Mouse (Mus musculus): ENCODE data around the gene Gstm6. TPM values are rescaled to one million over a fixed set of nuclear protein-coding genes. Genes with fewer than 3 reads are reported as not detected.
"Not testable (repeated sequence)": the region's sequence is repeated elsewhere in the genome, so short reads cannot be mapped to it uniquely, and the experiment has no call there.

Gene Gstm6
- polyA plus RNA-seq, 1 experiment: 4.3 TPM

GRCm38 (mm10) chr3:107964656-107965308, 21.2 kb upstream of the Gstm6 start:
- no peak for TF ChIP-seq POLR2A (IDR thresholded peaks at IDR 0.05; ENCODE audit: low read depth, low read length)
- TF ChIP-seq CTCF (conservative IDR thresholded peaks at IDR 0.05; ENCODE audit: insufficient read depth, insufficient read length, low read depth, low read length): no peak
- 73% methylated on average over 5 of the region's 5 CpGs for WGBS
- Histone ChIP-seq H3K27me3 (replicated peaks; ENCODE audit: control insufficient read depth, insufficient read depth, low read length) (no peaks in the 10 kb centered on the region), H3K36me3 (ENCODE audit: control insufficient read depth, insufficient read depth, low read length) (no peaks in the 10 kb centered on the region), H3K4me3 (ENCODE audit: insufficient read depth, low read depth, low read length) (no peak overlapping the region), H3K27ac (ENCODE audit: insufficient read depth, low read depth, low read length) (no peak overlapping the region), H3K4me1 (ENCODE audit: control insufficient read depth, insufficient read depth, low read length) (no peaks in the 10 kb centered on the region)
- DNase-seq: no peak

- no peaks in the 10 kb centered on the region for H3K4me1 ChIP-seq (ENCODE audit: control insufficient read depth, insufficient read depth, low read length)
- 99% methylated on average over 4 of the region's 4 CpGs for WGBS
- TF ChIP-seq CTCF (conservative IDR thresholded peaks at IDR 0.05; ENCODE audit: insufficient read depth, insufficient read length, low read depth, low read length) (no peak), POLR2A (IDR thresholded peaks at IDR 0.05; ENCODE audit: low read depth, low read length) (no peak)
- DNase-seq: no peak
- no peaks in the 10 kb centered on the region for H3K36me3 ChIP-seq (ENCODE audit: control insufficient read depth, insufficient read depth, low read length)
- no peaks in the 10 kb centered on the region for H3K27me3 ChIP-seq (replicated peaks; ENCODE audit: control insufficient read depth, insufficient read depth, low read length)
- no peak overlapping the region for H3K4me3 ChIP-seq (ENCODE audit: insufficient read depth, low read depth, low read length)
- H3K27ac ChIP-seq (ENCODE audit: insufficient read depth, low read depth, low read length): no peak overlapping the region
These were observed 20.5 kb upstream of the Gstm6 start for GRCm38 (mm10) chr3:107964026-107964425.

- not testable (repeated sequence) for H3K4me1 ChIP-seq (ENCODE audit: control insufficient read depth, insufficient read depth, low read length); H3K27ac ChIP-seq (ENCODE audit: insufficient read depth, low read depth, low read length); H3K27me3 ChIP-seq (replicated peaks; ENCODE audit: control insufficient read depth, insufficient read depth, low read length); H3K36me3 ChIP-seq (ENCODE audit: control insufficient read depth, insufficient read depth, low read length); DNase-seq; H3K4me3 ChIP-seq (ENCODE audit: insufficient read depth, low read depth, low read length)
- 89% methylated on average over 9 of the region's 9 CpGs for WGBS
These were observed 11.7 kb upstream of the Gstm6 start for GRCm38 (mm10) chr3:107955260-107955659.

- TF ChIP-seq POLR2A (IDR thresholded peaks at IDR 0.05; ENCODE audit: low read depth, low read length) (no peak), CTCF (conservative IDR thresholded peaks at IDR 0.05; ENCODE audit: insufficient read depth, insufficient read length, low read depth, low read length) (no peak)
- Histone ChIP-seq H3K4me3 (ENCODE audit: insufficient read depth, low read depth, low read length) (no peak overlapping the region), H3K27ac (ENCODE audit: insufficient read depth, low read depth, low read length) (no peak overlapping the region), H3K36me3 (ENCODE audit: control insufficient read depth, insufficient read depth, low read length) (no peaks in the 10 kb centered on the region), H3K4me1 (ENCODE audit: control insufficient read depth, insufficient read depth, low read length) (no peaks in the 10 kb centered on the region), H3K27me3 (replicated peaks; ENCODE audit: control insufficient read depth, insufficient read depth, low read length) (no peaks in the 10 kb centered on the region)
- no peak for DNase-seq
- WGBS: 70% methylated on average over 5 of the region's 5 CpGs
These were observed 10.4 kb upstream of the Gstm6 start for GRCm38 (mm10) chr3:107953906-107954305.

- no peak for TF ChIP-seq POLR2A (IDR thresholded peaks at IDR 0.05; ENCODE audit: low read depth, low read length)
- TF ChIP-seq CTCF (conservative IDR thresholded peaks at IDR 0.05; ENCODE audit: insufficient read depth, insufficient read length, low read depth, low read length): peak; percentile 97
- peak; percentile 80 for DNase-seq
- 21% methylated on average over 6 of the region's 6 CpGs for WGBS
These were observed 9.8 kb upstream of the Gstm6 start for GRCm38 (mm10) chr3:107953328-107953755.

GRCm38 (mm10) chr3:107950531-107950930, 7.0 kb upstream of the Gstm6 start:
- Histone ChIP-seq H3K36me3 (ENCODE audit: control insufficient read depth, insufficient read depth, low read length) (no peaks in the 10 kb centered on the region), H3K4me1 (ENCODE audit: control insufficient read depth, insufficient read depth, low read length) (no peaks in the 10 kb centered on the region), H3K27ac (ENCODE audit: insufficient read depth, low read depth, low read length) (no peak overlapping the region), H3K4me3 (ENCODE audit: insufficient read depth, low read depth, low read length) (no peak overlapping the region), H3K27me3 (replicated peaks; ENCODE audit: control insufficient read depth, insufficient read depth, low read length) (no peaks in the 10 kb centered on the region)
- 85% methylated on average over 11 of the region's 11 CpGs for WGBS
- TF ChIP-seq POLR2A (IDR thresholded peaks at IDR 0.05; ENCODE audit: low read depth, low read length) (no peak), CTCF (conservative IDR thresholded peaks at IDR 0.05; ENCODE audit: insufficient read depth, insufficient read length, low read depth, low read length) (no peak)
- DNase-seq: no peak

More at GRCm38 (mm10) chr3:107953328-107953755, 9.8 kb upstream of the Gstm6 start:
- Histone ChIP-seq H3K27me3 (replicated peaks; ENCODE audit: control insufficient read depth, insufficient read depth, low read length) (no peaks in the 10 kb centered on the region), H3K27ac (ENCODE audit: insufficient read depth, low read depth, low read length) (no peak overlapping the region), H3K36me3 (ENCODE audit: control insufficient read depth, insufficient read depth, low read length) (no peaks in the 10 kb centered on the region), H3K4me1 (ENCODE audit: control insufficient read depth, insufficient read depth, low read length) (no peaks in the 10 kb centered on the region), H3K4me3 (ENCODE audit: insufficient read depth, low read depth, low read length) (no peak overlapping the region)

GRCm38 (mm10) chr3:107949461-107949860, 5.9 kb upstream of the Gstm6 start:
- DNase-seq; H3K4me3 ChIP-seq (ENCODE audit: insufficient read depth, low read depth, low read length); H3K27me3 ChIP-seq (replicated peaks; ENCODE audit: control insufficient read depth, insufficient read depth, low read length); H3K36me3 ChIP-seq (ENCODE audit: control insufficient read depth, insufficient read depth, low read length); H3K27ac ChIP-seq (ENCODE audit: insufficient read depth, low read depth, low read length); H3K4me1 ChIP-seq (ENCODE audit: control insufficient read depth, insufficient read depth, low read length): not testable (repeated sequence)
- 63% methylated on average over 1 of the region's 1 CpGs for WGBS

- DNase-seq: no peak
- Histone ChIP-seq H3K4me3 (ENCODE audit: insufficient read depth, low read depth, low read length) (no peak overlapping the region), H3K27me3 (replicated peaks; ENCODE audit: control insufficient read depth, insufficient read depth, low read length) (no peaks in the 10 kb centered on the region), H3K27ac (ENCODE audit: insufficient read depth, low read depth, low read length) (no peak overlapping the region), H3K36me3 (ENCODE audit: control insufficient read depth, insufficient read depth, low read length) (no peaks in the 10 kb centered on the region), H3K4me1 (ENCODE audit: control insufficient read depth, insufficient read depth, low read length) (no peaks in the 10 kb centered on the region)
- 73% methylated on average over 4 of the region's 4 CpGs for WGBS
- TF ChIP-seq CTCF (conservative IDR thresholded peaks at IDR 0.05; ENCODE audit: insufficient read depth, insufficient read length, low read depth, low read length) (peak; percentile 41; the same call in 1 of the 2 replicates), POLR2A (IDR thresholded peaks at IDR 0.05; ENCODE audit: low read depth, low read length) (no peak)
These were observed 2.2 kb upstream of the Gstm6 start for GRCm38 (mm10) chr3:107945729-107946128.
